Mouse (Mus musculus) liver, embryonic 14.5 days (tissue): ENCODE results near the gene Zfp131. TPM values are rescaled to one million over a fixed set of nuclear protein-coding genes. Genes with fewer than 3 reads are reported as not detected.
"Not testable (repeated sequence)": the region's sequence is repeated elsewhere in the genome, so short reads cannot be mapped to it uniquely, and the experiment has no call there.

Source experiments
- ATAC-seq: fragments of 200-750 bp; cut with Nextera tagmentation; 2 replicates; pipeline ENCODE4 v1.8.0; 2017; ENCODE audit warnings: moderate number of reproducible peaks, mild to moderate bottlenecking, moderate library complexity; ENCODE audit not compliant: insufficient read depth
- DNase-seq, 3 experiments: peaks; one replicate each; pipeline ENCODE4 v3.0.0-alpha.2; 2012 to 2013; ENCODE audit warnings: low read depth in 3 of 3, low spot score in 3 of 3
- H3K27ac ChIP-seq: fragments of 300-500 bp; sonication (generic); 2 replicates; pipeline ENCODE4 v1.5.1; 2014; ENCODE audit warnings: moderate library complexity, mild to moderate bottlenecking, control low read depth, inconsistent platforms
- H3K27me3 ChIP-seq: fragments of 300-500 bp; sonication (generic); 2 replicates; pipeline ENCODE4 v1.6.1; 2014; ENCODE audit warnings: mild to moderate bottlenecking, low read length, moderate library complexity; ENCODE audit not compliant: control insufficient read depth, insufficient read depth
- H3K36me3 ChIP-seq: fragments of 300-500 bp; sonication (generic); replicated peaks from 2 replicates; pipeline ENCODE4 v1.6.1; 2014; ENCODE audit warnings: low read depth; ENCODE audit not compliant: control insufficient read depth, insufficient read depth
- H3K4me1 ChIP-seq, 2 experiments: fragments of 200-500 bp in 1 of 2; fragments of 300-500 bp in 1 of 2; sonication (generic) in 1 of 2; replicated peaks; 2 replicates each; pipeline ENCODE4 v1.6.1; 2012 to 2014; ENCODE audit warnings: antibody characterized with exemption in 1 of 2, inconsistent platforms in 1 of 2, low read length in 1 of 2; ENCODE audit not compliant: control insufficient read depth in 2 of 2, insufficient read depth in 2 of 2
- H3K4me2 ChIP-seq: fragments of 300-500 bp; sonication (generic); 2 replicates; pipeline ENCODE4 v1.6.1; 2014; ENCODE audit warnings: low read depth, mild to moderate bottlenecking, control low read depth, moderate library complexity
- H3K4me3 ChIP-seq, 2 experiments: fragments of 200-500 bp in 1 of 2; fragments of 300-500 bp in 1 of 2; sonication (generic) in 1 of 2; 2 replicates each; pipeline ENCODE4 v1.5.1; 2012 to 2014; ENCODE audit warnings: low read depth in 2 of 2, low read length in 2 of 2, mild to moderate bottlenecking in 2 of 2, control low read depth in 1 of 2, inconsistent platforms in 1 of 2, moderate library complexity in 1 of 2; ENCODE audit not compliant: insufficient read depth in 1 of 2
- H3K9ac ChIP-seq: fragments of 300-500 bp; sonication (generic); replicated peaks from 2 replicates; pipeline ENCODE4 v1.6.1; 2014; ENCODE audit warnings: mild to moderate bottlenecking, control low read depth, moderate library complexity
- H3K9me3 ChIP-seq: fragments of 300-500 bp; sonication (generic); 2 replicates; pipeline ENCODE4 v1.6.1; 2016; ENCODE audit warnings: low read length, mixed read lengths; ENCODE audit not compliant: control insufficient read depth
- CTCF ChIP-seq: IDR thresholded peaks from 2 replicates; pipeline ENCODE4 v1.5.1; 2016; ENCODE audit warnings: antibody characterized with exemption, low read depth, control low read depth
- EP300 ChIP-seq: IDR thresholded peaks from 2 replicates; pipeline ENCODE4 v1.6.1; 2016; ENCODE audit warnings: antibody characterized with exemption, low read depth
- WGBS: fragments of 180-500 bp; shearing (Covaris S2); extraction: QIAGEN DNeasy Blood & Tissue Kit; methylation state at CpG from one replicate; pipeline ENCODE4 v1.1.7; 2014; ENCODE audit not compliant: insufficient replicate concordance; 5-methylcytosine and 5-hydroxymethylcytosine counted together
- polyA plus RNA-seq, 2 experiments: library from polyadenylated mRNA; depleted of rRNA in 1 of 2; stranded (reverse) in 1 of 2; unstranded in 1 of 2; fragments of >200 nt; fragmentation: Nextera tagmentation in 1 of 2; extraction: Ambion mirVana in 1 of 2; gene quantifications; 2 replicates each; pipeline versions ENCODE4 v1.2.1 to v1.2.3; 2012 to 2014

Gene Zfp131
- polyA plus RNA-seq, 2 experiments = 9.4 to 11.7 TPM

GRCm38 (mm10) chr13:119835320-119836056 lies 44.8 kb upstream of the Zfp131 start, which contains the start of gene D13Ertd608e:
Gene D13Ertd608e (plus strand): TSS chr13:119836006.
- H3K36me3 ChIP-seq, H3K9ac ChIP-seq, DNase-seq, H3K9me3 ChIP-seq, H3K27ac ChIP-seq, H3K4me1 ChIP-seq, H3K27me3 ChIP-seq: not testable (repeated sequence)
- H3K4me3 ChIP-seq = peak within 1 kb of the TSS in 1 of 2 experiments; percentile 17; a peak in 1 of 4 replicates
- 9% methylated on average over 17 of the region's 25 CpGs for WGBS
- TF ChIP-seq CTCF = peak; percentile 59
- ATAC-seq = peak; percentile 15; the same call in 1 of the 2 replicates
- H3K4me2 ChIP-seq = peak within 1 kb of the TSS; percentile 18; the same call in 1 of the 2 replicates

- H3K36me3 ChIP-seq, H3K9me3 ChIP-seq, ATAC-seq: not testable (repeated sequence)
These were observed 39.4 kb upstream of the Zfp131 start, which contains the start of gene AF067063 for GRCm38 (mm10) chr13:119830116-119830515. Gene AF067063 (minus strand): TSS chr13:119830216.

DNA sequence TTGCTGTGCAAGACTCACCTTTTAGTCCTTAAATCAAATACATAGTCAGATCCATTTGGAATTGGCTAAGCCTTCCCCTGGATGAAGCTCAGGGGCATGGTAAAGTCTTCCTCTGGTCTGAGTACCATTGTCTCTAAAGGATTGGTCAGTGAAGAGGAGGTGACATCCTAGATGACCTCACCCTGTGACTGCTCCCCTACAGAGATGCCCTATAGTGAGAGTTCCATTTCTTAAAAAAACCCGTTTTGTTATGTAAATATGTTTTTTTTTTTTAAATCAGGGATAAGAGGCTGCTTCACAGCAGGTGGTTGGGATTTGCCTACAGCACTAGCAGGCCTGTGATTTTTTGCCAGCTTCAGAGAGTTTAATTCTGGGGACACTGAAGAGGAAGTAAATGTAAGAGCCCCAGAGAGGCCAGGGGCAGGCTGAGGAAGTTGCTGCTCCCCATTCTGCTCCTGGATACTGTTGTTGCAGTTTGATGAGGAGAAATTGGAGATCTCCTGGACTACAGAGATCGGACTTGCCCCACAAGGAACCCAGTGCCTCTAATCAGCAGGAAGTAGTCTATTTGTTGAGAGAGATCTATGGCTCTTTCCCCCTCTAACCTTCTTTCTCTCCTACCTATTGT lies 27.0 kb upstream of the Zfp131 start:
- H3K4me2 ChIP-seq = no peak overlapping the region
- H3K4me3 ChIP-seq = no peak overlapping the region
- H3K9ac ChIP-seq = no peak overlapping the region
- H3K9me3 ChIP-seq = no peaks in the 10 kb centered on the region
- ATAC-seq = no peak
- no peaks in the 10 kb centered on the region for H3K27me3 ChIP-seq
- TF ChIP-seq EP300 (no peak), CTCF (no peak)
- WGBS = 11% methylated on average over 2 of the region's 2 CpGs
- no peak for DNase-seq
- no peaks in the 10 kb centered on the region for H3K4me1 ChIP-seq
- no peak overlapping the region for H3K27ac ChIP-seq
- H3K36me3 ChIP-seq = no peaks in the 10 kb centered on the region

More at GRCm38 (mm10) chr13:119830116-119830515, 39.4 kb upstream of the Zfp131 start, which contains the start of gene AF067063:
- H3K4me3 ChIP-seq, H3K27ac ChIP-seq, H3K27me3 ChIP-seq, H3K4me2 ChIP-seq, DNase-seq, H3K4me1 ChIP-seq, H3K9ac ChIP-seq: not testable (repeated sequence)

DNA sequence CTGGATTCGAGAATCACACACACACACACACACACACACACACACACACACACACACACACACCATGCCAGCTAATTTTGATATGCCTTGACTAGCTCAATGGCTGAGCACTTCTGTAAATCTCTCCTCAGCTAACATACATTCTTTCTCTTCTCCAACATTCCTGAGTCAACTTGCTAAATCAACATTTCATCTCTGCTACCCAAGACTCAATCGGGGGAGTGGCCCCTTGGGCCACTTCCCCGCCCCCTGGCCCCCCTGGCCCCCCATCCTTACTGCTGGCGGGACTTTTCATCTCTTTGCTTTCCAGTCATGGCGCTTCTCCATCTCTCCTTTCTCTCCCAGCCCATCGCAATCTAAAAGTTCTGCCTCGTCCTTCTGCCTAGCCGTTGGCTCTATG lies 26.1 kb upstream of the Zfp131 start:
- Histone ChIP-seq H3K4me3 (no peak overlapping the region), H3K27me3 (no peaks in the 10 kb centered on the region), H3K36me3 (no peaks in the 10 kb centered on the region), H3K9me3 (no peaks in the 10 kb centered on the region), H3K4me1 (no peaks in the 10 kb centered on the region), H3K9ac (no peak overlapping the region), H3K4me2 (no peak overlapping the region), H3K27ac (no peak overlapping the region)
- no peak for TF ChIP-seq EP300
- TF ChIP-seq CTCF = no peak
- DNase-seq = no peak
- WGBS = 46% methylated on average over 8 of the region's 8 CpGs
- ATAC-seq = no peak

GRCm38 (mm10) chr13:119810031-119810430 lies 19.3 kb upstream of the Zfp131 start:
- ATAC-seq (no peak), DNase-seq (no peak)
- Histone ChIP-seq H3K4me2 (no peak overlapping the region), H3K4me3 (no peak overlapping the region), H3K27ac (no peak overlapping the region), H3K27me3 (no peaks in the 10 kb centered on the region), H3K36me3 (no peaks in the 10 kb centered on the region), H3K9me3 (no peaks in the 10 kb centered on the region), H3K9ac (no peak overlapping the region), H3K4me1 (no peaks in the 10 kb centered on the region)
- 73% methylated on average over 9 of the region's 9 CpGs for WGBS
- TF ChIP-seq CTCF (no peak), EP300 (no peak)
